Mouse (Mus musculus): Measurements from ENCODE around the gene Pigo. TPM values are rescaled to one million over a fixed set of nuclear protein-coding genes. Genes with fewer than 3 reads are reported as not detected.

Gene Pigo
- polyA plus RNA-seq, 1 experiment from 2014 or later, result 2.5 TPM

GRCm38 (mm10) chr4:43043644-43044357 is 18.2 kb upstream of the Pigo start:
- WGBS (ENCODE audit: missing documents), result 17% methylated on average over 7 of the region's 7 CpGs
- H3K4me3 ChIP-seq (ENCODE audit: inconsistent target), result peak overlapping the region; percentile 62
- H3K36me3 ChIP-seq (ENCODE audit: inconsistent target), result no peaks in the 10 kb centered on the region
- peaks cover 11% of the 10 kb centered on the region for H3K79me2 ChIP-seq (ENCODE audit: inconsistent target)
- peak overlapping the region; percentile 96 for H3K27ac ChIP-seq

GRCm38 (mm10) chr4:43040881-43041547 is 15.4 kb upstream of the Pigo start:
- Histone ChIP-seq H3K4me3 (ENCODE audit: inconsistent target) (no peak overlapping the region), H3K36me3 (ENCODE audit: inconsistent target) (peaks cover 8% of the 10 kb centered on the region), H3K79me2 (ENCODE audit: inconsistent target) (peaks cover 39% of the 10 kb centered on the region), H3K27ac (peak overlapping the region; percentile 59)
- 72% methylated on average over 9 of the region's 9 CpGs for WGBS (ENCODE audit: missing documents)

GRCm38 (mm10) chr4:43040114-43040572 is 14.5 kb upstream of the Pigo start:
- H3K4me3 ChIP-seq (ENCODE audit: inconsistent target), result peak overlapping the region; percentile 78
- H3K36me3 ChIP-seq (ENCODE audit: inconsistent target), result peaks cover 16% of the 10 kb centered on the region
- peak overlapping the region; percentile 69 for H3K27ac ChIP-seq
- under 1% methylated on average over 25 of the region's 25 CpGs for WGBS (ENCODE audit: missing documents)
- peaks cover 40% of the 10 kb centered on the region for H3K79me2 ChIP-seq (ENCODE audit: inconsistent target)

GRCm38 (mm10) chr4:43039609-43040008 is 14.0 kb upstream of the Pigo start:
- Histone ChIP-seq H3K4me3 (ENCODE audit: inconsistent target) (peak overlapping the region; percentile 78), H3K79me2 (ENCODE audit: inconsistent target) (peaks cover 40% of the 10 kb centered on the region), H3K36me3 (ENCODE audit: inconsistent target) (peaks cover 19% of the 10 kb centered on the region), H3K27ac (peak overlapping the region; percentile 69)
- WGBS (ENCODE audit: missing documents), result 11% methylated on average over 11 of the region's 11 CpGs

GRCm38 (mm10) chr4:43038567-43039495 is 13.2 kb upstream of the Pigo start:
- H3K36me3 ChIP-seq (ENCODE audit: inconsistent target), result peaks cover 27% of the 10 kb centered on the region
- peak overlapping the region; percentile 69 for H3K27ac ChIP-seq
- peak overlapping the region; percentile 78 for H3K4me3 ChIP-seq (ENCODE audit: inconsistent target)

GRCm38 (mm10) chr4:43037860-43038566 is 12.4 kb upstream of the Pigo start:
- Histone ChIP-seq H3K36me3 (ENCODE audit: inconsistent target) (peaks cover 35% of the 10 kb centered on the region), H3K79me2 (ENCODE audit: inconsistent target) (peaks cover 40% of the 10 kb centered on the region), H3K27ac (no peak overlapping the region), H3K4me3 (ENCODE audit: inconsistent target) (no peak overlapping the region)
- 17% methylated on average over 3 of the region's 4 CpGs for WGBS (ENCODE audit: missing documents)

More at GRCm38 (mm10) chr4:43038567-43039495, 13.2 kb upstream of the Pigo start:
- WGBS (ENCODE audit: missing documents), result 60% methylated on average over 14 of the region's 15 CpGs
- H3K79me2 ChIP-seq (ENCODE audit: inconsistent target), result peaks cover 40% of the 10 kb centered on the region

- Histone ChIP-seq H3K27ac (no peak overlapping the region), H3K36me3 (ENCODE audit: inconsistent target) (peaks cover 36% of the 10 kb centered on the region), H3K79me2 (ENCODE audit: inconsistent target) (peaks cover 40% of the 10 kb centered on the region), H3K4me3 (ENCODE audit: inconsistent target) (no peak overlapping the region)
- WGBS (ENCODE audit: missing documents), result 93% methylated on average over 10 of the region's 10 CpGs
These were observed 10.7 kb upstream of the Pigo start for GRCm38 (mm10) chr4:43036356-43036755.

GRCm38 (mm10) chr4:43035851-43036250 is 10.2 kb upstream of the Pigo start:
- Histone ChIP-seq H3K27ac (no peak overlapping the region), H3K4me3 (ENCODE audit: inconsistent target) (no peak overlapping the region), H3K36me3 (ENCODE audit: inconsistent target) (peaks cover 36% of the 10 kb centered on the region), H3K79me2 (ENCODE audit: inconsistent target) (peaks cover 42% of the 10 kb centered on the region)
- WGBS (ENCODE audit: missing documents), result 98% methylated on average over 6 of the region's 6 CpGs

- H3K79me2 ChIP-seq (ENCODE audit: inconsistent target), result peaks cover 32% of the 10 kb centered on the region
- no peak overlapping the region for H3K27ac ChIP-seq
- WGBS (ENCODE audit: missing documents), result 94% methylated on average over 14 of the region's 14 CpGs
- no peak overlapping the region for H3K4me3 ChIP-seq (ENCODE audit: inconsistent target)
- H3K36me3 ChIP-seq (ENCODE audit: inconsistent target), result peaks cover 41% of the 10 kb centered on the region
These were observed 7.9 kb upstream of the Pigo start for GRCm38 (mm10) chr4:43033481-43033880.

GRCm38 (mm10) chr4:43032501-43032900 is 6.9 kb upstream of the Pigo start:
- H3K4me3 ChIP-seq (ENCODE audit: inconsistent target), result no peak overlapping the region
- 100% methylated on average over 1 of the region's 1 CpGs for WGBS (ENCODE audit: missing documents)
- peaks cover 22% of the 10 kb centered on the region for H3K79me2 ChIP-seq (ENCODE audit: inconsistent target)
- no peak overlapping the region for H3K27ac ChIP-seq
- peaks cover 50% of the 10 kb centered on the region for H3K36me3 ChIP-seq (ENCODE audit: inconsistent target)

GRCm38 (mm10) chr4:43031237-43031995 is 5.8 kb upstream of the Pigo start, which contains the start of gene Stoml2:
TSS of gene Stoml2 (minus strand) at chr4:43031710.
- WGBS (ENCODE audit: missing documents), result 3% methylated on average over 33 of the region's 38 CpGs
- H3K79me2 ChIP-seq (ENCODE audit: inconsistent target), result peaks cover 11% of the 10 kb centered on the region; the same call in 1 of the 2 replicates

GRCm38 (mm10) chr4:43030780-43031230 is 5.2 kb upstream of the Pigo start:
- Histone ChIP-seq H3K27ac (peak overlapping the region; percentile 65), H3K79me2 (ENCODE audit: inconsistent target) (peaks cover 6% of the 10 kb centered on the region; the same call in 1 of the 2 replicates), H3K4me3 (ENCODE audit: inconsistent target) (peak overlapping the region; percentile 87), H3K36me3 (ENCODE audit: inconsistent target) (peaks cover 40% of the 10 kb centered on the region)
- 3% methylated on average over 27 of the region's 28 CpGs for WGBS (ENCODE audit: missing documents)

More at GRCm38 (mm10) chr4:43031237-43031995, 5.8 kb upstream of the Pigo start, which contains the start of gene Stoml2:
- H3K27ac ChIP-seq, result peak within 1 kb of the TSS; percentile 65
- peaks cover 46% of the 10 kb centered on the region for H3K36me3 ChIP-seq (ENCODE audit: inconsistent target)
- H3K4me3 ChIP-seq (ENCODE audit: inconsistent target), result peak within 1 kb of the TSS; percentile 87

GRCm38 (mm10) chr4:43030352-43030751 is 4.7 kb upstream of the Pigo start:
- Histone ChIP-seq H3K36me3 (ENCODE audit: inconsistent target) (peaks cover 36% of the 10 kb centered on the region), H3K4me3 (ENCODE audit: inconsistent target) (peak overlapping the region; percentile 87), H3K79me2 (ENCODE audit: inconsistent target) (peaks cover 6% of the 10 kb centered on the region; the same call in 1 of the 2 replicates), H3K27ac (peak overlapping the region; percentile 65)
- 84% methylated on average over 9 of the region's 9 CpGs for WGBS (ENCODE audit: missing documents)

Data from macrophage (primary cell).